Mouse (Mus musculus): ENCODE results near the gene Tcta. TPM values are rescaled to one million over a fixed set of nuclear protein-coding genes. Genes with fewer than 3 reads are reported as not detected.
A peak's percentile ranks its signal among the peaks of the same experiment; 100 is the strongest.

Tcta gene
- total and polyA plus RNA-seq, 3 experiments, result 3.0 to 8.7 (median 7.3) TPM

- peaks cover 2 to 27% of the 10 kb centered on the region in 2 experiments for H3K4me1 ChIP-seq (ENCODE audit: control insufficient read depth in 1 of 2, insufficient read depth in 2 of 2)
These were observed 43.4 kb downstream of the Tcta start for GRCm38 (mm10) chr9:108262494-108263049.

GRCm38 (mm10) chr9:108261865-108262264, 44.1 kb downstream of the Tcta start:
- Histone ChIP-seq H3K9me3 (replicated peaks; ENCODE audit: low read length) (no peaks in the 10 kb centered on the region), H3K27ac (ENCODE audit: insufficient read depth, low read depth) (no peak overlapping the region), H3K36me3 (replicated peaks in 1 of 2; ENCODE audit: control insufficient read depth in 1 of 2, insufficient read depth in 1 of 2, low read length in 1 of 2) (no peaks in the 10 kb centered on the region), H3K79me2 (replicated peaks; ENCODE audit: control insufficient read depth, extremely low read depth, insufficient read depth, poor library complexity, severe bottlenecking) (no peaks in the 10 kb centered on the region), H3K9ac (ENCODE audit: insufficient read depth, low read depth) (no peak overlapping the region), H3K4me2 (ENCODE audit: insufficient read depth, low read depth, poor library complexity, severe bottlenecking) (no peak overlapping the region), H3K4me3 (replicated peaks in 1 of 3; ENCODE audit: low read depth in 2 of 3, low read length in 2 of 3, poor library complexity in 1 of 3) (no peak overlapping the region), H3K27me3 (replicated peaks) (peaks cover 2% of the 10 kb centered on the region), H3K4me1 (ENCODE audit: control insufficient read depth in 1 of 2, insufficient read depth in 2 of 2) (peaks cover 2 to 27% of the 10 kb centered on the region in 2 experiments)
- dilution Hi-C loops (cut with MboI; ENCODE audit: extremely low pct_ligation_motif_present, extremely low pct_unique_long_range_greater_than_20kb, low sequenced_read_pairs) (no loop called here), in situ Hi-C loops (cut with MboI; ENCODE audit: low pct_ligation_motif_present, low pct_unique_long_range_greater_than_20kb, low sequenced_read_pairs) (no loop called here)
- TF ChIP-seq SIN3A (IDR thresholded peaks at IDR 0.05; ENCODE audit: low read length), result no peak
- TF ChIP-seq ELF1 (IDR thresholded peaks at IDR 0.05; ENCODE audit: low read depth, low read length), result no peak
- no peak for TF ChIP-seq ZC3H11A (IDR thresholded peaks at IDR 0.05; ENCODE audit: low read depth, low read length)
- no peak for TF ChIP-seq KAT2A (IDR thresholded peaks at IDR 0.05; ENCODE audit: insufficient replicate concordance, low read length)
- TF ChIP-seq JUND (conservative IDR thresholded peaks at IDR 0.05; ENCODE audit: low read depth, low read length), result no peak
- TF ChIP-seq POLR2A (IDR thresholded peaks at IDR 0.05; ENCODE audit: low read depth, low read length), result no peak
- no peak for TF ChIP-seq BHLHE40 (IDR thresholded peaks at IDR 0.05; ENCODE audit: low read depth, low read length)
- TF ChIP-seq MYC (IDR thresholded peaks at IDR 0.05; ENCODE audit: low read depth, low read length), result no peak
- TF ChIP-seq MAFK (IDR thresholded peaks at IDR 0.05; ENCODE audit: insufficient replicate concordance, low read length), result no peak
- DNase-seq (ENCODE audit: extremely low read depth), result no peak

More at GRCm38 (mm10) chr9:108262494-108263049, 43.4 kb downstream of the Tcta start:
- peaks cover 2% of the 10 kb centered on the region for H3K27me3 ChIP-seq (replicated peaks)
- in situ Hi-C loops (cut with MboI; ENCODE audit: low pct_ligation_motif_present, low pct_unique_long_range_greater_than_20kb, low sequenced_read_pairs), result no loop called here
- H3K9ac ChIP-seq (ENCODE audit: insufficient read depth, low read depth), result peak overlapping the region; percentile 42; the same call in 1 of the 2 replicates
- TF ChIP-seq MAFK (IDR thresholded peaks at IDR 0.05; ENCODE audit: insufficient replicate concordance, low read length) (no peak), EP300 (IDR thresholded peaks at IDR 0.05; ENCODE audit: low read length) (no peak), NELFE (IDR thresholded peaks at IDR 0.05; ENCODE audit: low read depth, low read length) (no peak), NRF1 (IDR thresholded peaks at IDR 0.05; ENCODE audit: low read depth, low read length) (no peak), HCFC1 (IDR thresholded peaks at IDR 0.05; ENCODE audit: low read depth, low read length) (no peak), USF2 (conservative IDR thresholded peaks at IDR 0.05; ENCODE audit: low read depth, low read length) (no peak), PAX5 (IDR thresholded peaks at IDR 0.05; ENCODE audit: low read length) (no peak), MAX (IDR thresholded peaks at IDR 0.05; ENCODE audit: low read length) (no peak), TBP (conservative IDR thresholded peaks at IDR 0.05; ENCODE audit: low read depth, low read length) (no peak), MYC (IDR thresholded peaks at IDR 0.05; ENCODE audit: low read depth, low read length) (no peak), ZC3H11A (IDR thresholded peaks at IDR 0.05; ENCODE audit: low read depth, low read length) (no peak), SIN3A (IDR thresholded peaks at IDR 0.05; ENCODE audit: low read length) (no peak), MXI1 (IDR thresholded peaks at IDR 0.05; ENCODE audit: low read depth, low read length) (no peak), JUND (conservative IDR thresholded peaks at IDR 0.05; ENCODE audit: low read depth, low read length) (no peak), ZNF384 (IDR thresholded peaks at IDR 0.05; ENCODE audit: low read depth, low read length) (no peak)
- peak overlapping the region; percentile 60 for H3K4me2 ChIP-seq (ENCODE audit: insufficient read depth, low read depth, poor library complexity, severe bottlenecking)
- DNase-seq (ENCODE audit: extremely low read depth), result no peak
- H3K4me3 ChIP-seq (replicated peaks in 1 of 3; ENCODE audit: low read depth in 2 of 3, low read length in 2 of 3, poor library complexity in 1 of 3), result peak overlapping the region; percentile 57 to 83 (median 75)
- no peaks in the 10 kb centered on the region for H3K9me3 ChIP-seq (replicated peaks; ENCODE audit: low read length)
- H3K79me2 ChIP-seq (replicated peaks; ENCODE audit: control insufficient read depth, extremely low read depth, insufficient read depth, poor library complexity, severe bottlenecking), result no peaks in the 10 kb centered on the region
- H3K27ac ChIP-seq (ENCODE audit: insufficient read depth, low read depth), result no peak overlapping the region
- dilution Hi-C loops (cut with MboI; ENCODE audit: extremely low pct_ligation_motif_present, extremely low pct_unique_long_range_greater_than_20kb, low sequenced_read_pairs), result no loop called here
- no peaks in the 10 kb centered on the region for H3K36me3 ChIP-seq (replicated peaks in 1 of 2; ENCODE audit: control insufficient read depth in 1 of 2, insufficient read depth in 1 of 2, low read length in 1 of 2)
